Mouse (Mus musculus): Measurements from ENCODE around the gene Wdfy4.

GRCm38 (mm10) chr14:33189849-33190423, 4.6 kb upstream of the Wdfy4 start:
- TF ChIP-seq EP300 (IDR thresholded peaks at IDR 0.05; ENCODE audit: low read depth): no peak
- no peak for TF ChIP-seq CTCF (IDR thresholded peaks at IDR 0.05; ENCODE audit: low read depth)
